Mouse (Mus musculus): ENCODE results near the gene Cntf.

DNA sequence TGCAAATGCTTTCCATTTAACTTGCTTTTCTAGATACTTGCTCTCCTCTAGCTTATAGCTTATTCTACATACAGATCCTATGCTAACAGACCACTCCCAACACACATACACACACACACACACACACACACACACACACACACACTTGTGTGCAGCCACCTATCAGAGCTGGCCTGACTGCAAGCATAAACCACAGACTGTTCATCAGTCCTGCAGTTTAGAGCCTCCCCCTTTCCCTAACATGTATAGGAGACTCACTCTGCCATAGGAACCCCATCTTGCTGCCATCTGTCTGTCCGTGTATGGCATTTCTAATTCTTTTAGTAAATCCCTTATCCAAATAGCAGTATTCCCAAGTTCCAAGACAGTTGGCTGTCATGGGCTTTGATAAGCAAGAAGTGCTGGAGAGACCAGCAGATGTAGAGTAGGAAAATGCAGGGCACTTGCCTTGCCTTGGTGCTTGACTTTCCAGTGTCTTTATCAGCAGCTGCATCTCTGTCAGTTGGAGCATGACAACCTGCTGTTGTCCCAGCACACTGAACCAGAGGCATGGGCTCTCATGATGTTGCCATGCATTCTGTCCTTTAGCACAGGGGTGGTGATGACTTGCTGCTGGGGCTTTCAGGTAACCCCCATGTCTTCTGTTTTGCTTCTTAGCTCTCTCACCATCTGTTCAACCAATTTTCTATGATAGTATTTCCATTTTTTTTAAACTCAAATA lies 47.4 kb upstream of the Cntf start:
- TF ChIP-seq POLR2A (IDR thresholded peaks at IDR 0.05; ENCODE audit: low read depth, low read length) = no peak
- TF ChIP-seq SMC3 (IDR thresholded peaks at IDR 0.05; ENCODE audit: low read depth, low read length) = no peak
- TF ChIP-seq EP300 (IDR thresholded peaks at IDR 0.05; ENCODE audit: low read length) = no peak
- TF ChIP-seq JUND (conservative IDR thresholded peaks at IDR 0.05; ENCODE audit: low read depth, low read length) = no peak
- no peak for TF ChIP-seq MEF2A (IDR thresholded peaks at IDR 0.05; ENCODE audit: borderline replicate concordance, low read depth, low read length)
- TF ChIP-seq ZMIZ1 (IDR thresholded peaks at IDR 0.05; ENCODE audit: low read depth, low read length) = no peak
- no peak for TF ChIP-seq CTCF (conservative IDR thresholded peaks at IDR 0.05 in 1 of 2, IDR thresholded peaks at IDR 0.05 in 1 of 2; ENCODE audit: low read depth in 2 of 2, low read length in 2 of 2)
- TF ChIP-seq IRF4 (IDR thresholded peaks at IDR 0.05; ENCODE audit: low read depth, low read length) = no peak
- no peak for TF ChIP-seq E2F4 (IDR thresholded peaks at IDR 0.05; ENCODE audit: insufficient replicate concordance, low read depth, low read length)
- TF ChIP-seq NELFE (IDR thresholded peaks at IDR 0.05; ENCODE audit: low read depth, low read length) = no peak
- TF ChIP-seq TBP (conservative IDR thresholded peaks at IDR 0.05; ENCODE audit: low read depth, low read length) = no peak
- no peak for TF ChIP-seq CHD2 (IDR thresholded peaks at IDR 0.05; ENCODE audit: low read length)

Data from CH12.LX (cell line).